Mouse (Mus musculus) megakaryocyte-erythroid progenitor cell, adult 5-6 weeks (primary cell): ENCODE measurements at regions not wholly inside any gene's neighbourhood (a gene's known extent, or its start where the extent isn't known, plus 50 kb on each side); places are given as distances from the start of the nearest gene placed in this dataset.

Experiments used
- ATAC-seq: replicated peaks from 2 replicates; pipeline ENCODE4 v1.8.0; 2016; ENCODE audit warnings: mild to moderate bottlenecking, inconsistent platforms; ENCODE audit not compliant: severe bottlenecking, poor library complexity, low FRiP score, low TSS enrichment

GRCm38 (mm10) chr5:119188476-119188875 is 482.0 kb upstream of the Tbx3 start:
- ATAC-seq, result no peak

DNA sequence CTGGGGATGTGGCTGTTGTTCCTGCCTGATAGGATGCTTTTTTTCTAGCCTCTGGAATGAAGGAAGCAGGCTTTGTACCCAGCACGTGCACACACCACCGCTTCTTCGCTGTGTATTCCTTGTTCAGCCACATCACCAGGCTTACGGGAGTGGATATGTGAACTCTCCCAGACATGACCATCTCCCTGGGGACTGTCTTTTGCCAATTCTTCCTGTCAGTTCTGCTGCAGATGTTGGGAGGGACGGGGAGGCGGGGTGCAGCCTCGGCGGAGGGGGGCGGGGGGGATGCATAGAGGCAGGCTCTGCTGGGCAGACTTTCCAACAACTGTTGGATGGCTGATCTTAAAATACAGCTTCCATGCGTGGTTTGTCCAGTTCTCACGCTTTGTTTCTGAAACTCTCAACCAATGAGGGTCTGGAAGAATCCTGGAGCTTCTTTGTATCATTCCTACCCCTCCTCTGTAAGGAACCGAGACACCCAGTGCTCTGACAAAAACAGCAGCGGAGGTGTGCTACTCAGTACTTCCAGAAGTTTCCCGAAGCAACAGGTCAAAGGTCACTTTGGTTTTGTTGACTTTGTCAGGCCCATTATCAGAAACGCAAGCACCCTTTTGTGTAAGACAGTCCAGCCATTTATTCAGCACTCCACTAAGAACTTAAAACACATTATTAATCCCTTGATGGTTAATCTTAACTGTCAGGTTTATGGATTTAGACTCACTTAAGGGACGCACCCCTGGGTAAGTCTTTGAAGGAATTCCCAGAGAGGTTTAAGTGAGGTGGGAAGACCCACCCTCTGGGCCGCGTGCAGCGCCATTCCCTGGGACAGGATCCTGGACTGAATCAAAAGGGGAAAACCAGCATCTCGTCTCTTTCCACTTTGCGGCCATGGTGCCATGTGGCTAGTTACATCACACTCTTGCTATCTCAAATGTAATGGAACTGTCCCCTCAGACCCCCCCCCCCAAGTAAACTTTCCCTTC is 476.5 kb upstream of the Tbx3 start:
- ATAC-seq, result no peak

- ATAC-seq, result no peak
Measured at GRCm38 (mm10) chr5:119199906-119200305, 470.6 kb upstream of the Tbx3 start.

DNA sequence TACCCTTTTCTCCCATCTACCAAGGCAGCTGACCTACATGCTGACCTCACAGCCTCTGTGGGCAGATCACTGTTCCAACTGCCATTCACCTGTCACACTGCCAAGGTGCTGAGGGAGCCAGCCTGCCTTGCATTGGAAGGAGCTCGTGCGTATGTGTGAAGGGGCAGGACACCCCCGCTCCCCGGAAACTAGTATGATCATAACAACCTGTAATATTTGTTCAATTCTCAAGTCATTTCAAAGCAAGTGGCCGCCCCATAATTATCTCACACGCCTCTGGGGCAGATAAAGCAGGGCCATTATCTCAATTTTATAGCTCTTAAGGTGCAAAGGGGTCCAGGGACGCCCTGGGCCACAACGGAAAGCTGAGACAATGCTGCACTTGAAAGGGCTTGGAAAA is 469.2 kb upstream of the Tbx3 start:
- ATAC-seq, result no peak

DNA sequence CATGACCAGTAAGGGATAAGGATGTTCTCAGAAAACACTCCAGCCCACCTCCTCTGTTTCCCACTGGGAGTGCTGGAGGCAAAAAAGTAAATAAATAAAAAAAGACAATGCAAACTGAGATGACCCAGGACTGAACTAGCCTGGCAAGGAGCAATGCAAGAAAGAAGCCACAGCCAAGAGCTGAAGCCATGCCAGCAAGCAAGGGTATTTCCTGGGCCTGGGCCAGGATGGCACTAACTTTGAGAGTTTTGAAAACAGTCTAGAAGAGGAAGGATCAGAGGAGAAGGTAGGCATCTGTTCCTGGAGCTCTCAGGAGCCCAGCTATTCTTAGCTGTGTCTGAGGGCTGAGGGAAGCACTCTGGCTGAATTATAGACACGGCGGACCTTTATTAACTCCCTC is 465.7 kb upstream of the Tbx3 start:
- ATAC-seq, result no peak

- no peak for ATAC-seq
Measured at GRCm38 (mm10) chr5:119208077-119208476, 462.4 kb upstream of the Tbx3 start.

DNA sequence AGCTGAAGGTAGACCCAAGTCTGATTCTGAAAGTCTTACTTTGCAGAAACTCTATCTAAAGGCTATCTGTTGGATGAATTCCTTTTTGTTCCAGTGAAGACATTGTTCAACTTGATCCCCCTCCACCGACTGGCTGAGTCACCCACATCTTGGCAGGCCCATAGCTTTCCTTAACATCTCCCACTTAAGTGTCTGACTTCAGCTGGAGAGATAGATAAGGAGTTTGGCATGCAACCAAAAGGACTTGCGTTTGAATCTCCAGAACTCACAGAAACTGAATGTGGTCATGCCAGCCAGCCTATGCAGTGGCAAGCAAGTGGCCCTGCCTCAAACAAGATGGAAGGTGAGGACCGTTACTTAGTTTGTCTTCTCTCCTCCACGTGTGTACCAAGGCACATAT is 457.3 kb upstream of the Tbx3 start:
- no peak for ATAC-seq

DNA sequence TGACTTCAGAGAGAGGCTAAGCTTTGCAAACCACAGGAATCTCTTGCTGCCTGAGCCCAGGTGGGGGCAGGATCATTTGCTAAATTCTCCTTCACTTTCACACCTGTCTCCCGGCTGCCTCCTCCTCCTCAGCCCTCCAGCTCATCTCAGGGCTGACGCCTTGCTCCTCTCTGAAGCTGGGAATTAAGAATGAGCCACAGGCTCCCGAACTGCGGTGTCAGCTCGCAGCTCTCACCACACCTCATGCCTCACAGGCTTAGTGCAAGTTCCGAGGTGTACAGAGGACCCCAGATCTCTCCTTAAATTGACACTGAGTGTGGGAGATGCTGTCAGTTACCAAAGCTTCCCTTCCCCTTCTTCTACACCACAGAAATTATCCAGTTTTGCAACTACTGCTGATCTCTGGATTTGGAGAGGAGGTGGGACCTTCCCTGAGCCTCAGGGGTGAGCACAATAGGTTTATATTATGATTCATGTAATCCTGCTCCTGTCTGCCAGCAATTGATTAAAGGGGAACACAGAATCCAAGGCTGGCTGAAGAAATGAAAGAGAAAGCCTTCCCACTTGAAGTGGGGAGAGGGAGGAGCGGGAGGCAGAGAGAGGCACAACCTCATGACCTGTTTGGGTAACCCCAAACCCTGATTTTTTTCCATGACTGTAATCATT is 456.6 kb upstream of the Tbx3 start:
- no peak for ATAC-seq

- ATAC-seq, result no peak
Measured at GRCm38 (mm10) chr5:119214937-119215336, 455.5 kb upstream of the Tbx3 start.

DNA sequence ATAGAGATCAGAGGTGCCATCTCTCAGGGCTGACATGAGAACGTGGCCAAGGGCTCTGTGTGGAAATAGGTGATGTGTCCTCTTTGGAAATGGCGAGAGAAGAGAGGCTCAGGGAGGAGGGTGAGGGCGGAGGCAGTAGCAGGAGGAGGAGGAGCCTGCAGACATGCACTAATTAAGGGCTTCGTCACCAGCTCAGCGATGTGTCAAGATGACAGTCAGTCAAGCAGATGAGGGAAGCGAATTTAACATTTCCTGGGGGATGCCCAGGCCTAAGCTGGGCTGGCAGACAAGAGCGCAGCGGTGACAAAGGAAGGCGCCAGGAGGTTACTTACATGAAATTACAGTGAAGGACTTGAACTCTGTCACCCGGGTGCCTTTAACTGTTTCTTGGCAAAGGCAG is 455.1 kb upstream of the Tbx3 start:
- ATAC-seq, result no peak

GRCm38 (mm10) chr5:119216146-119216545 is 454.3 kb upstream of the Tbx3 start:
- ATAC-seq, result no peak

GRCm38 (mm10) chr5:119217077-119217476 is 453.4 kb upstream of the Tbx3 start:
- no peak for ATAC-seq

GRCm38 (mm10) chr5:119228691-119229090 is 441.8 kb upstream of the Tbx3 start:
- ATAC-seq, result no peak

GRCm38 (mm10) chr5:119232941-119233340 is 437.5 kb upstream of the Tbx3 start:
- ATAC-seq, result no peak

- ATAC-seq, result no peak
Measured at GRCm38 (mm10) chr5:119235884-119236283, 434.6 kb upstream of the Tbx3 start.

- ATAC-seq, result no peak
Measured at GRCm38 (mm10) chr5:119246824-119247223, 423.6 kb upstream of the Tbx3 start.

GRCm38 (mm10) chr5:119248626-119249025 is 421.8 kb upstream of the Tbx3 start:
- ATAC-seq, result no peak

DNA sequence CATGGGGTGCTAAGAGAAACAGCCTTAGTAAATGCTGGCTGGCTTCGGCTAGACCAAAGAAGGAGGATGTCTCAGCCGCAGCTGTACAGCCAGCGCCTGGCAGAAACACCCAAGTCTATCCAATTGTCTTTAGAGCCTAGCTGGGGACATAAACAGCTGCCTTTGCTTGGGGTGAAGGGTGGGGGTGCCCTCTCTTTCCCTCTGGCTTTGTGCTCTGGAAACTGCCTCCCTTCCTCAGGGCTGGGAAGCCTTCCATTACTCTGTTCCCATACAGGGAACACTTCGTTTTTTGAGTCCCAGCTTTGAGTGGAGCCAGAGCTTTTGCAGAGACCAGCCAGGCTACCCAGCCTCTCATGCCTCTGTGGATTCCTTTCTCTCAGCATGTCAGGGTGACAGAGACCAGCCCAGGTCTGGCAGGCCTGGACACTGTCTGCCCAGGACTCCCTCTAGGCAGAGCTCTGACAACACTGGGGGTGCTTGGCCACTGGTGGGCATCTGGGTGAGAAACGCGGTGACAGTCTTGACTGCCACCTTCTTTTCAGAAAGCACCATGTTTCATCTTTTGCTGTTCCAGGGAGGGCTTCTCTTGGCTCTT is 421.2 kb upstream of the Tbx3 start:
- ATAC-seq, result no peak

DNA sequence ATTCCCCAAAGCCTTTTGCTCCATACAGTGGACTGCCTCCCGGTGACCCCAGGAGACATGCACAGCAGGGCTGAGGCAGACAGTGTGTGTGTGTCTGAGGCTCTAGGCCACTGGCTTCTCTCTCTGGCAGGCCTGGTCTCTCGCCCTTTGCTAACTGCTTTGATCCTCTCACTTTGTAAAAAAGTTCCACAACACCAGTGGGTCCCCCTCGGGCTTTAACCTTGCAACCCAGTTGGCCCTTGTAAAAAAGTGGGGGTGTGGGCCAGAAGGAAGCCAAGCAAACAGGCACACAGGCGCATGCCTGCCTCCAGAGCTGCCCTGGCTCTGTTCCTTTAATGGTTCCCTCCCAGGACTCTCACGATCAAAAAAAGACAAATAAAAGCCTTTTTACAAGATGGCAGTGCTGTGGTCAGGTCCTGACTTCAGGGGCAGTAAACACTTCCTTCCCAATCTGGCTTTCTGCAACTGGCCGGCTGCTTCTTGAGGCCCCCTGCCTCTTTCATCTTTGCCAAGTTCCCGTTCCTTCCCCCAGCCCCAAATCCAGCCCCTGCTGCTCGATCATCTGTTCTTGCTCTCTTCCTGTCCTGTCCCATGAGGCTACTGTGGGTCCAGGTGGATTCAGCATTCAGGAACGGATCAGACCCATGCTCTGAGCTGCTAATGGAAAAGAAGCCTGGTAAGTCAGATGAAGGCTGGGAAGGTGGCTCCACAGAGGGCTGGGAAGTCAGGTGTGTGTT is 419.0 kb upstream of the Tbx3 start:
- no peak for ATAC-seq
